Mouse (Mus musculus) heart, embryonic 14.5 days (tissue): ENCODE data around the gene Creb5. TPM values are rescaled to one million over a fixed set of nuclear protein-coding genes. Genes with fewer than 3 reads are reported as not detected.

ENCODE experiments used
- ATAC-seq: fragments of 200-750 bp; cut with Nextera tagmentation; 2 replicates; pipeline ENCODE4 v1.8.0; 2017; ENCODE audit warnings: low read depth, moderate TSS enrichment; ENCODE audit not compliant: insufficient number of reproducible peaks, insufficient read depth, low FRiP score
- H3K27ac ChIP-seq, 2 experiments: fragments of 200-500 bp in 1 of 2; fragments of 300-500 bp in 1 of 2; sonication (generic) in 1 of 2; replicated peaks in 1 of 2; 2 replicates each; pipeline ENCODE4 v1.5.1; 2012 to 2014; ENCODE audit warnings: low read depth in 2 of 2, low read length in 2 of 2, control low read depth in 1 of 2, mild to moderate bottlenecking in 1 of 2, mixed read lengths in 1 of 2; ENCODE audit not compliant: control insufficient read depth in 1 of 2, insufficient read depth in 1 of 2
- H3K27me3 ChIP-seq: fragments of 300-500 bp; sonication (generic); 2 replicates; pipeline ENCODE4 v1.6.1; 2014; ENCODE audit warnings: mild to moderate bottlenecking, low read length, control low read depth; ENCODE audit not compliant: control insufficient read depth, insufficient read depth
- H3K36me3 ChIP-seq: fragments of 300-500 bp; sonication (generic); 2 replicates; pipeline ENCODE4 v1.6.1; 2014; ENCODE audit warnings: mild to moderate bottlenecking, control low read depth, low read length, mixed read lengths; ENCODE audit not compliant: control insufficient read depth, insufficient read depth
- H3K4me1 ChIP-seq, 2 experiments: fragments of 200-500 bp in 1 of 2; fragments of 300-500 bp in 1 of 2; sonication (generic) in 1 of 2; 2 replicates each; pipeline ENCODE4 v1.6.1; 2012 to 2014; ENCODE audit warnings: low read length in 2 of 2, control low read depth in 1 of 2, mixed read lengths in 1 of 2; ENCODE audit not compliant: control insufficient read depth in 2 of 2, insufficient read depth in 2 of 2
- H3K4me2 ChIP-seq: fragments of 300-500 bp; sonication (generic); 2 replicates; pipeline ENCODE4 v1.6.1; 2014; ENCODE audit warnings: mild to moderate bottlenecking, low read length
- H3K4me3 ChIP-seq, 2 experiments: fragments of 200-500 bp in 1 of 2; fragments of 300-500 bp in 1 of 2; sonication (generic) in 1 of 2; 2 replicates each; pipeline ENCODE4 v1.5.1; 2012 to 2014; ENCODE audit warnings: low read length in 2 of 2, mild to moderate bottlenecking in 2 of 2, control low read depth in 1 of 2, low read depth in 1 of 2, moderate library complexity in 1 of 2; ENCODE audit not compliant: control insufficient read depth in 1 of 2, insufficient read depth in 1 of 2
- H3K9ac ChIP-seq: fragments of 300-500 bp; sonication (generic); 2 replicates; pipeline ENCODE4 v1.6.1; 2014; ENCODE audit warnings: mild to moderate bottlenecking, low read length
- H3K9me3 ChIP-seq: fragments of 300-500 bp; sonication (generic); 2 replicates; pipeline ENCODE4 v1.6.1; 2016; ENCODE audit warnings: low read length, control low read depth; ENCODE audit not compliant: control insufficient read depth
- WGBS: fragments of 180-500 bp; shearing (Covaris S2); extraction: QIAGEN DNeasy Blood & Tissue Kit; methylation state at CpG from one replicate; pipeline ENCODE4 v1.1.7; 2014; 5-methylcytosine and 5-hydroxymethylcytosine counted together
- polyA plus RNA-seq: library from polyadenylated mRNA; unstranded; fragments of >200 nt; fragmentation: Nextera tagmentation; extraction: Ambion mirVana; gene quantifications from 2 replicates; pipeline ENCODE4 v1.2.1, GENCODE M21; 2014

Creb5 gene
- polyA plus RNA-seq, 1 experiment from 2014 or later: 38.3 TPM

- ATAC-seq: no peak
- Histone ChIP-seq H3K4me1 (peaks cover 20 to 43% of the 10 kb centered on the region in 2 experiments), H3K4me3 (no peak overlapping the region), H3K9ac (no peak overlapping the region), H3K27ac (no peak overlapping the region), H3K27me3 (no peaks in the 10 kb centered on the region), H3K4me2 (no peak overlapping the region), H3K36me3 (peaks cover 6% of the 10 kb centered on the region; the same call in 1 of the 2 replicates), H3K9me3 (no peaks in the 10 kb centered on the region)
- WGBS: 81% methylated on average over 6 of the region's 6 CpGs
Observed at GRCm38 (mm10) chr6:53576841-53577240, 289.8 kb downstream of the Creb5 start.

- H3K4me2 ChIP-seq: no peak overlapping the region
Observed at GRCm38 (mm10) chr6:53577776-53578175, 290.7 kb downstream of the Creb5 start.

GRCm38 (mm10) chr6:53580346-53580745 is 293.3 kb downstream of the Creb5 start:
- WGBS: 86% methylated on average over 7 of the region's 7 CpGs
- ATAC-seq: no peak
- Histone ChIP-seq H3K27ac (no peak overlapping the region), H3K4me2 (no peak overlapping the region), H3K27me3 (no peaks in the 10 kb centered on the region), H3K9ac (no peak overlapping the region), H3K4me1 (peaks cover 10 to 49% of the 10 kb centered on the region in 2 experiments), H3K9me3 (no peaks in the 10 kb centered on the region), H3K4me3 (no peak overlapping the region), H3K36me3 (peaks cover 6% of the 10 kb centered on the region; the same call in 1 of the 2 replicates)

More at GRCm38 (mm10) chr6:53577776-53578175, 290.7 kb downstream of the Creb5 start:
- H3K4me1 ChIP-seq: peaks cover 15 to 43% of the 10 kb centered on the region in 2 experiments
- peaks cover 6% of the 10 kb centered on the region; the same call in 1 of the 2 replicates for H3K36me3 ChIP-seq
- H3K27me3 ChIP-seq: no peaks in the 10 kb centered on the region
- no peak for ATAC-seq
- no peak overlapping the region for H3K27ac ChIP-seq
- H3K9ac ChIP-seq: no peak overlapping the region
- no peaks in the 10 kb centered on the region for H3K9me3 ChIP-seq
- H3K4me3 ChIP-seq: no peak overlapping the region
- 84% methylated on average over 3 of the region's 3 CpGs for WGBS

GRCm38 (mm10) chr6:53583234-53583875 is 296.3 kb downstream of the Creb5 start:
- Histone ChIP-seq H3K9ac (no peak overlapping the region), H3K27ac (no peak overlapping the region), H3K36me3 (no peaks in the 10 kb centered on the region), H3K4me1 (peaks cover 7 to 32% of the 10 kb centered on the region in 2 experiments), H3K9me3 (no peaks in the 10 kb centered on the region), H3K4me3 (no peak overlapping the region), H3K4me2 (no peak overlapping the region), H3K27me3 (no peaks in the 10 kb centered on the region)
- WGBS: 74% methylated on average over 19 of the region's 19 CpGs
- no peak for ATAC-seq

GRCm38 (mm10) chr6:53584718-53585405 is 297.8 kb downstream of the Creb5 start:
- WGBS: 45% methylated on average over 10 of the region's 10 CpGs
- H3K9me3 ChIP-seq: no peaks in the 10 kb centered on the region
- H3K4me3 ChIP-seq: no peak overlapping the region
- H3K27me3 ChIP-seq: no peaks in the 10 kb centered on the region
- H3K4me2 ChIP-seq: no peak overlapping the region
- no peak overlapping the region for H3K9ac ChIP-seq
- ATAC-seq: no peak
- H3K4me1 ChIP-seq: peaks cover 10 to 36% of the 10 kb centered on the region in 2 experiments
- no peak overlapping the region for H3K27ac ChIP-seq
- H3K36me3 ChIP-seq: no peaks in the 10 kb centered on the region

GRCm38 (mm10) chr6:53589746-53590145 is 302.7 kb downstream of the Creb5 start:
- no peaks in the 10 kb centered on the region for H3K9me3 ChIP-seq
- WGBS: 72% methylated on average over 6 of the region's 6 CpGs
- H3K9ac ChIP-seq: no peak overlapping the region
- no peak for ATAC-seq
- H3K4me2 ChIP-seq: peak overlapping the region; percentile 20; the same call in 1 of the 2 replicates
- H3K27me3 ChIP-seq: no peaks in the 10 kb centered on the region
- peaks cover 10 to 23% of the 10 kb centered on the region in 2 experiments for H3K4me1 ChIP-seq
- H3K36me3 ChIP-seq: peaks cover 7% of the 10 kb centered on the region; the same call in 1 of the 2 replicates
- H3K4me3 ChIP-seq: no peak overlapping the region
- peak overlapping the region in 1 of 2 experiments; percentile 0; a peak in 1 of 4 replicates for H3K27ac ChIP-seq

- H3K27me3 ChIP-seq: no peaks in the 10 kb centered on the region
- 80% methylated on average over 5 of the region's 5 CpGs for WGBS
- H3K9me3 ChIP-seq: no peaks in the 10 kb centered on the region
- H3K4me1 ChIP-seq: peaks cover 9 to 21% of the 10 kb centered on the region in 2 experiments
- H3K27ac ChIP-seq: no peak overlapping the region
- no peak overlapping the region for H3K4me2 ChIP-seq
- H3K4me3 ChIP-seq: no peak overlapping the region
- peaks cover 8% of the 10 kb centered on the region; the same call in 1 of the 2 replicates for H3K36me3 ChIP-seq
- no peak overlapping the region for H3K9ac ChIP-seq
- ATAC-seq: no peak
Observed at GRCm38 (mm10) chr6:53592230-53592629, 305.2 kb downstream of the Creb5 start.
